Mouse (Mus musculus) heart, adult 2 months (tissue): ENCODE results near the gene Aldh1a2. TPM values are rescaled to one million over a fixed set of nuclear protein-coding genes. Genes with fewer than 3 reads are reported as not detected.
A peak's percentile ranks its signal among the peaks of the same experiment; 100 is the strongest.

Experiments
- DNase-seq, 2 experiments: peaks; one replicate each; pipeline ENCODE4 v3.0.0; 2021
- H3K27ac ChIP-seq: fragments of 200-600 bp; 2 replicates; pipeline ENCODE4 v1.8.1; 2022
- H3K27me3 ChIP-seq: fragments of 200-500 bp; 2 replicates; pipeline ENCODE4 v1.6.1; 2012; ENCODE audit warnings: mild to moderate bottlenecking, low read length, inconsistent platforms, mixed read lengths; ENCODE audit not compliant: control insufficient read depth, insufficient read depth
- H3K36me3 ChIP-seq: fragments of 200-500 bp; 2 replicates; pipeline ENCODE4 v1.6.1; 2012; ENCODE audit warnings: low read length, inconsistent platforms; ENCODE audit not compliant: control insufficient read depth, insufficient read depth
- H3K4me1 ChIP-seq: fragments of 200-500 bp; 2 replicates; pipeline ENCODE4 v1.6.1; 2011; ENCODE audit warnings: low read length; ENCODE audit not compliant: control insufficient read depth, insufficient read depth
- H3K4me3 ChIP-seq: fragments of 200-600 bp; 2 replicates; pipeline ENCODE4 v1.8.1; 2022
- H3K79me2 ChIP-seq: fragments of 200-500 bp; replicated peaks from 2 replicates; pipeline ENCODE4 v1.6.1; 2012; ENCODE audit warnings: mild to moderate bottlenecking, inconsistent platforms, low read length, moderate library complexity, mixed read lengths; ENCODE audit not compliant: control insufficient read depth, insufficient read depth
- H3K9ac ChIP-seq: fragments of 200-500 bp; 2 replicates; pipeline ENCODE4 v1.6.1; 2012; ENCODE audit warnings: low read depth, mild to moderate bottlenecking, control low read depth, inconsistent platforms, low read length, mixed read lengths
- CTCF ChIP-seq: fragments of 200-600 bp; IDR thresholded peaks from 2 replicates; pipeline ENCODE4 v1.8.1; 2022; ENCODE audit warnings: antibody characterized with exemption, mild to moderate bottlenecking, moderate library complexity
- EP300 ChIP-seq: fragments of 200-500 bp; IDR thresholded peaks from 2 replicates; pipeline ENCODE4 v1.6.1; 2011; ENCODE audit warnings: low read depth, low read length, control low read depth; ENCODE audit not compliant: insufficient read depth
- POLR2A ChIP-seq: fragments of 200-500 bp; IDR thresholded peaks from 2 replicates; pipeline ENCODE4 v1.6.1; 2011; ENCODE audit warnings: mild to moderate bottlenecking, low read depth, low read length, control low read depth; ENCODE audit not compliant: insufficient read depth
- WGBS: fragments of 180-500 bp; shearing (Covaris S2); methylation state at CpG from one replicate; pipeline ENCODE4 v1.1.7; 2018; 5-methylcytosine and 5-hydroxymethylcytosine counted together
- intact Hi-C: fragments of 180-260 bp; cut with DNase I; formaldehyde crosslinking; loops from one replicate; pipeline ENCODE4 v1.15.1; 2025
- long read RNA-seq: library from polyadenylated mRNA; stranded (forward); transcript quantifications from one replicate; pipeline ENCODE4 v2.0.0, GENCODE M21; 2021
- polyA plus RNA-seq: library from polyadenylated mRNA; depleted of rRNA; stranded (reverse); fragments of >200 nt; gene quantifications from 2 replicates; pipeline ENCODE4 v1.2.3, GENCODE M21; 2012; rRNA removed
- total RNA-seq, 2 experiments: library from RNA; stranded (reverse); gene quantifications; 2 replicates each; pipeline ENCODE4 v1.2.3; 2021

Aldh1a2 gene
- total RNA-seq (1 to 10 TPM; 5.1 to 9.3 TPM), polyA plus RNA-seq (5.7 and 8.6 TPM in 2 replicates)
- long read RNA-seq, transcript Aldh1a2-201 (14 exons, 2,264 nt): major isoform, 7 of 8 reads
- long read RNA-seq, partial matches to known transcripts: 1 of 8 reads
- long read RNA-seq, other reads (novel, unspliced or antisense): 0 of 8 reads

DNA sequence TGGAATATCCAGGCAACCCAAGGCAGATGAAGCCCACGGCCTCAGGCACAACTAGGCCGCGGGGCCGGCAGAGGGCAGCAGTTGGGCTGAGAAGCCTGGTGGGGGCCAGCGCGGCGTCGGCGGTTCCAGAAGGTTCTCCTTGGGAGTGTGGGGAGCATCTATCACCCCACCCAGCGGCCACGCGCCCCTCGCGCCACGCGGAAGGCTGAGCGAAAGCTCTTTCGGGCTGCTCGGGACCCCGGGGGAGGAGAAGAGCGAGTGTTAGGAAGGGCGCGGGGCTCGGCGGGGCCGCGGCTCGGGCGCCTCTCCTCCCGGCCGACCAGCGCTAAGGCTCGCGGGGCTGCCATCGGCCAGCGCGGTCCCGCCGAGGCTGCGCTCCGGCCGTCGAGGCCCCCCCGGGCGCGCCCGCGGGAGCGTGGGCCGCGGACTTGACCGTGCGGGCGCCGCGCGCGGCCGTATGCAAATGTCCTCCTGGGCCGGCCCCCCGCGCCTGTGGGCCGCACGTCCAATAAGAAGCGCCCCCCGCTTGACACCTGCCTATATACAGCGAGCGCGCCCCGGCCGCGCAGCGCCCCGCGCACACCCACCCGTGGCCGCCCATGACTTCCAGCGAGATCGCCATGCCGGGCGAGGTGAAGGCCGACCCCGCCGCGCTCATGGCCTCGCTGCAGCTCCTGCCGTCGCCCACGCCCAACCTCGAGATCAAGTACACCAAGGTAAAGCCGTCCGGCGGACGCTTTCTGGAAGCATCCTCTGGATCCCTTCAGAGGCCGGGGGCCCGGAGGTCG, at the start of gene Aldh1a2:
Gene Aldh1a2, plus strand, starts transcription at position 542 of the 788 bp plus-strand sequence.
- H3K27me3 ChIP-seq: peaks cover 18% of the 10 kb centered on the region
- H3K9ac ChIP-seq: peak within 1 kb of the TSS; percentile 62
- WGBS: 1% methylated on average over 97 of the region's 97 CpGs
- TF ChIP-seq POLR2A (no peak), CTCF (peak; percentile 84), EP300 (no peak)
- peak within 1 kb of the TSS; percentile 47 for H3K4me3 ChIP-seq
- intact Hi-C loops: loop anchor here (1.0 to 10.0 kb wide), 3 partner anchors 139 to 409 kb away; no protein-coding TSS in a partner anchor
- no peak within 1 kb of the TSS; the same call in 1 of the 2 replicates for H3K27ac ChIP-seq
- H3K36me3 ChIP-seq: no peaks in the 10 kb centered on the region
- H3K79me2 ChIP-seq: no peaks in the 10 kb centered on the region
- H3K4me1 ChIP-seq: no peaks in the 10 kb centered on the region; the same call in 1 of the 2 replicates
- DNase-seq: peak; percentile 80 to 84

DNA sequence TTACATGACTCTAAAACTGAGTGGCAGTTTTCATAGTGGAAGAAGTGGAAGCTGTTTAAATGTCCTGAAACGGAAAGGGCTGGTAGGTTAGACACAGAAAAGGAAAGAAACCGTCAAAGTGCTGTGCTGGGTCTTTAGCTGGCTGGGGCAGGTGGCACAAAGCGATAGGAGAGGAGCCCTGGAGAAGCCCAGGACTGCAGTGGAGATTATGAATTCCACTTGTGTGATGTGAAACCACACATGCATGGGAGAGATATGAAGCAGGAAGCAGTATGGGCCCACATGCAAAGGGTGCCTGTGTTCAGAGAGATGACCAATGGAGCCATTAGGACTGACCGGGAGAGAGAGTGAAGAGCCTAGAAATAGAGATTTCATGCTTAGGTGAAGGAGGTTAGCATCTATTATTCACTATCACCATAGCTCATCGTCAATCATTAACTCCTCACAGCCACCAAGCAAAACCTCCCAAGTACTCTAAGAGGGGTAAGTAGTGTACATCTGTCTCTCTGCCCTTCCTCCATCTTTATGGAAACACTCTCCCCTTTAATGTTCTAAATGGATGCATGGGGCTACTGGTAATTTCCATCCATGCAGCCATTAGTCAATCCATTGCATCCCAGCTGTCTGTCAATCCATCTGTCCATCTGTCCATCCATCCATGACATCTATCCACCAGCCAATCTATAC, 49.4 kb upstream of the Aldh1a2 start:
- Histone ChIP-seq H3K79me2 (no peaks in the 10 kb centered on the region), H3K9ac (no peak overlapping the region), H3K27ac (no peak overlapping the region), H3K4me1 (peaks cover 1% of the 10 kb centered on the region), H3K27me3 (no peaks in the 10 kb centered on the region), H3K4me3 (no peak overlapping the region), H3K36me3 (no peaks in the 10 kb centered on the region)
- intact Hi-C loops: no loop called here
- no peak for TF ChIP-seq CTCF
- no peak for TF ChIP-seq EP300
- TF ChIP-seq POLR2A: no peak
- no peak for DNase-seq
- 84% methylated on average over 5 of the region's 5 CpGs for WGBS

DNA sequence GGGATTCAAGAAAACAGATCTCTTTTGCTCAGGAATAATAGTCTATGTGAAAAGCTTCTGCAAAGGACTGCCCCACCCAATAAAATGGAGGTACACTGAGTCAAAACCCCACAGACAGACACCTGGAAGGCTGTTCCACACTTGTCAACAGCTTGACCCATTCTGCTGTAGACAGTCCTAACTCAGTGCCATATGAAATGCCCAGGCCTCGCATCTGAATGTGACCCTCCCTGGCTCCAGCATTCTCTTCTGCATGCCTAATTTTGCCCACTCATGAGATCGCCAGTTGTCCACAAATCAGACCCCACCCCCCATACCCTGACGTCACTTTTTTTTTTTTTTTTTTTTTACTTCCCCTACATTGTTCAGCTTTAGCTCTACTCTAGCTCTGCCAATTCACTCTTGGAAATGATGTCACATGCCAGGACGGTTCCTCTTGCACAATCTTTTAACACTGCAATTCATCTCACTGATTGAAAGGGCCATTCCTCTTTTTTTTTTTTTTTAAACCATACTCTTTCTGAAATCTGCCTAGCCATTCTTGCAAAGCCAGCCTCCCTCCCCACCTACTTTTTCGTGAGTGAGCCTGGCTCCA, 48.6 kb upstream of the Aldh1a2 start:
- H3K27me3 ChIP-seq: no peaks in the 10 kb centered on the region
- WGBS: 46% methylated on average over 5 of the region's 5 CpGs
- DNase-seq: peak in 1 of 2 experiments; percentile 49

DNA sequence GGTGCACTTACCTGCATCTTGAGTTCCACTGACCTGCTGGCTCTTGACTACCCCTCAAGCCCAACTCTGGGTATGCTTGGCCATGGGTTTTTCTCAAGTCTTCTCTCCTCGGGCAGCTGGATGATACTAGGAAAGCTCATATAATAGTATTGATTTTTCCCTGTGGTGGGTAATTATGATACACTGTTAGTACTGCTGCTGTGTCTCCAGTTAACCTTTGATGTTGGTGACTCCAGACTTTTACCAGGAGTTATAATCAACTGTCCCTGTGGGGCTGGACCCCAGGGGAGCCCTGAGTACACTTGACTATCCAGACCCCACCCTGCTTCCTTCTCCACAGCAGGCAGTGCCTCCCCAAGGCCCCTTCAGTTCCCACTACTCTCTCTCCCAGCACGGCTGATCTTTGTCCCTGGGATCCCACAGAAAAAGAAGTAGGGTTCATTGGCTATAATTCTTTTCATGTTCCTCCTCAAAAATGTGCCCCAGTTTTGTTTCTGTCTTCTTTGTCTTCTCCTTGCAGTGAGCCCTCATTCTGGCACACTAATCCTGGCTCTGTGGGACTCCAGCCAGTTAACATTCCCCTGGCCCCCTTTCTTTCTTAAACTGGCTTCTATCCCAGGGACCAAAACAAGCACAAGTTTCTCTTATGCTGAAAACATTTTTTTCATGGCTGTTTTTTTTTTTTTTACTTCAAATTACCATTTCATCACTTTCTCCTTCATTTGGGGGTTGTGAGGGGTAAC, 47.9 kb upstream of the Aldh1a2 start:
- H3K4me1 ChIP-seq: peaks cover 1% of the 10 kb centered on the region
- no peak overlapping the region for H3K9ac ChIP-seq
- intact Hi-C loops: no loop called here
- no peak overlapping the region for H3K27ac ChIP-seq
- no peaks in the 10 kb centered on the region for H3K79me2 ChIP-seq
- no peaks in the 10 kb centered on the region for H3K27me3 ChIP-seq
- DNase-seq: no peak
- TF ChIP-seq CTCF (no peak), POLR2A (no peak), EP300 (no peak)
- WGBS: 47% methylated on average over 2 of the region's 2 CpGs
- H3K4me3 ChIP-seq: no peak overlapping the region
- no peaks in the 10 kb centered on the region for H3K36me3 ChIP-seq

More for the DNA sequence above, 48.6 kb upstream of the Aldh1a2 start:
- H3K4me3 ChIP-seq: no peak overlapping the region
- no peak for TF ChIP-seq CTCF
- no peak for TF ChIP-seq POLR2A
- no peak for TF ChIP-seq EP300
- H3K79me2 ChIP-seq: no peaks in the 10 kb centered on the region
- H3K36me3 ChIP-seq: no peaks in the 10 kb centered on the region
- peaks cover 1% of the 10 kb centered on the region for H3K4me1 ChIP-seq
- intact Hi-C loops: no loop called here
- no peak overlapping the region for H3K9ac ChIP-seq
- no peak overlapping the region for H3K27ac ChIP-seq

DNA sequence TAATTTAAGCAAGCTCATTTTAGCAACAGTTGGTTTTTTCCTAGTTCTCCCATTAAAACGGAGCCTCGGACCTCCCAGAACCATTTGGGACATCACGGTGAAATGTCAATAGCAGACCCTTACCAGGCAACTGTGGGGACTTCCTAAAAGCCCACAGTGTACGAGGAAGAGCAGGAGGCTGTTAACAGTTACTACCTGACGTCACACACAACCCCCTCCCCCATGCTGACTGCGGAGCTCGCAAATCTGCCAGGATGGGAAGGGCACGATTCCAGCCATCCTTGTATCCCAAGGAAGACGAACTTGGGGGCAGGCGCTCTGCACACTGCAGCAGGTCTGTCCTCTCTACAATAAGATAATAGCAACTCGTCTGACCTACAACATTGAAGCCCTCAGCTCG, 47.1 kb upstream of the Aldh1a2 start, which contains the start of gene Aqp9:
Gene Aqp9, minus strand, starts transcription at position 172 of the 400 bp plus-strand sequence.
- Histone ChIP-seq H3K27me3 (no peaks in the 10 kb centered on the region), H3K4me1 (peaks cover 1% of the 10 kb centered on the region), H3K4me3 (no peak within 1 kb of the TSS), H3K27ac (no peak within 1 kb of the TSS), H3K36me3 (no peaks in the 10 kb centered on the region), H3K9ac (no peak within 1 kb of the TSS), H3K79me2 (no peaks in the 10 kb centered on the region)
- TF ChIP-seq POLR2A: no peak
- TF ChIP-seq CTCF: no peak
- TF ChIP-seq EP300: no peak
- intact Hi-C loops: no loop called here
- no peak for DNase-seq
- WGBS: 38% methylated on average over 12 of the region's 12 CpGs
